Mouse (Mus musculus) left cerebral cortex, adult 6 months (tissue): ENCODE measurements around the gene Itpkc. TPM values are rescaled to one million over a fixed set of nuclear protein-coding genes. Genes with fewer than 3 reads are reported as not detected.

ENCODE experiments used
- long read RNA-seq, 2 experiments: library from polyadenylated mRNA; unstranded; transcript quantifications; one replicate each; pipeline ENCODE4 v2.0.0; 2019 to 2020
- polyA plus RNA-seq: library from polyadenylated mRNA; unstranded; fragments of <200 nt; fragmentation: Nextera tagmentation; gene quantifications from 2 replicates; pipeline ENCODE4 v1.2.3, GENCODE M21; 2021

Itpkc gene
- 0.42 and 1.8 TPM in 2 replicates for polyA plus RNA-seq
- long read RNA-seq, experiment 1, transcript Itpkc-201 (7 exons, 3,247 nt): major isoform, 13 of 17 reads
- long read RNA-seq, experiment 1, partial matches to known transcripts: 3 of 17 reads
- long read RNA-seq, experiment 1, other reads (novel, unspliced or antisense): 1 of 17 reads
- long read RNA-seq, experiment 2, partial matches to known transcripts: 3 of 5 reads
- long read RNA-seq, experiment 2, other reads (novel, unspliced or antisense): 0 of 5 reads

GRCm38 (mm10) chr7:27228281-27228821 lies at the start of gene Itpkc:
Gene Itpkc (minus strand): TSS chr7:27228661.

DNA sequence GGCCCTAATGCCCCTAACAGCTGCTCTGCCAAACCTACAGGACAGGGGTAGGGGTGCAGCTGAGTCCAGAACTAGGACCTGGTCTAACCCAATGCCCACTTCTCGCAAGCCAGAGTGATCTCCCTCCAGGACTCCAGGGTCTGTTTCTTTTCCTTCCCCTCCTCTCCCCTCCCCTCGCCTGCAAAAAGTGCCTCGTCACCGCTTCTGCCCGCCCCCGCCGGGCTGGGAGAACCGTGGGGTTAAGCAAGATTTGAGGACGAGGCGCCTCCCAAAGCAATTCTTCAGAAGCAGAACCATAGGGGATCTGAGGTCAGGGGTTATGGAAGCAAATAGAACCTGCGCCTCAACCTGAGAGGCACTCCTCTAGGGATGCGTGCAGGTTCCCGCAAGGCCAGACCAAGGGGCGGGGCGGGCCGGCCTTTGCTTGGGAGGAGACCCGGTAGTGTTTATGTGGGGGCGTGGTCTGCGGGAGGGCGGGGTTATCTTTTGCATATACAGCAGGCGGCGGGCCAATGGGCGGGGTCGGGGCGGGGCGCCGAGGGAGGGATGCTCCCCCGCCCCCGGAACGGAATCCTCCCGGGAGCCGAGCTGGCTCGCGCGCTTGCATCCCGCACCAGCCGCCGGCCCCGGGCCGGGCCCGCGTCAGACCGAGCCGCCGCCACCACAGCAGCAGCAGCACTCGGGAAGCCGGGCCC lies 29.9 kb upstream of the Itpkc start, which contains the start of gene Numbl:
Gene Numbl (plus strand): TSS at position 229 of the 695 bp plus-strand sequence.

GRCm38 (mm10) chr7:27232781-27233281 lies 4.4 kb upstream of the Itpkc start, which contains the start of gene Coq8b:
Gene Coq8b (plus strand): TSS chr7:27233023.

DNA sequence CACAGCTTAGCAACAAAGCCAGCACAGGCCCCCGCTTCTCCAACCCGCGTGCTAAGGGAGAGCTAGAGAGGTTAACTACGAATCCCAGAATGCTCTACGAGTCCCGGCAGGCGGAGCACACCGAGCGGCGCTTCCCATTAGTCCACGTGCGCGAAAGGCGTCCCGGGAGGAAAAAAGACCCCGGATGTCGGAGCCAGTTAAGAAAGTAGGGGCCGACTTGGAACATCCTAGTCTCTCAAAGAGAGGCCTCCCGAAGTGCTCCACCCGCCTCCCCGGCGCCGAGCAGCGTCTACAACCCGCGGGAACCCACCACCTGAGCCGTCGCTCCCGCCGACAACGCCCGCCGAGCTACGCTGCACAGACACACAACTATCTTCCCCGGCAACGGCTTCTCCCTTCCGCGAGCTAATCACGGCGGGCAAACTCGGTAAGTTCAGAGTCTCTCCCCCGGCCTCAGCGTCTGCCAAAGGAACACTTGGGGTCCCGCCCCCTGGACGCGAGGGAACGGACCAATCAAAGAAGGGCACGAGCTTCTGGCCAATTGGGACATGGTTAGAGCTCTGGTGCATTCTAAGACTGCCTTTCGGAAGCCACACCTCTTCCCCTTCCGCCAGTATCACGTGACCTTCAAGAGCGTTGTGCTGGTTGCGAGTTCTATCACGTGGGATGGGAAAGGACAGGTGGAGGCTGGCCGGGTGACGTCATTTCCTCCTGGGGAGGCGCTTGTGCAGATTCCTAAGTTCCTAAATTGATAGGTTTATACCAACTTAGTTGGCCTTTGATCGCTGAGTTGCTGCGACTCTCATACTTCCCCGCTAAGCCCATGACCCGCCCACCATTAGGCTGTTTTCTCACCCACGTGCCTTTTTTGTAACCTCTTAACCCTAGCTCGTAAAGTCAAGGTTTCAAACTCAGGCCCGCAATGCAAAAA lies 32.5 kb downstream of the Itpkc start, which contains the start of the genes BC024978 and Snrpa:
Gene BC024978 (plus strand): TSS at position 101 of the 931 bp plus-strand sequence.
Gene Snrpa (minus strand): TSS at position 591 of the 931 bp plus-strand sequence.

GRCm38 (mm10) chr7:27180837-27181695 lies 47.4 kb downstream of the Itpkc start, which contains the start of the genes Gm21983 and Mia:
Gene Gm21983 (minus strand): TSS chr7:27181086.
Gene Mia (minus strand): TSS chr7:27181157.

GRCm38 (mm10) chr7:27178324-27179216 lies 49.9 kb downstream of the Itpkc start, which contains the start of gene Rab4b:
Gene Rab4b (minus strand): TSS chr7:27178896.

DNA sequence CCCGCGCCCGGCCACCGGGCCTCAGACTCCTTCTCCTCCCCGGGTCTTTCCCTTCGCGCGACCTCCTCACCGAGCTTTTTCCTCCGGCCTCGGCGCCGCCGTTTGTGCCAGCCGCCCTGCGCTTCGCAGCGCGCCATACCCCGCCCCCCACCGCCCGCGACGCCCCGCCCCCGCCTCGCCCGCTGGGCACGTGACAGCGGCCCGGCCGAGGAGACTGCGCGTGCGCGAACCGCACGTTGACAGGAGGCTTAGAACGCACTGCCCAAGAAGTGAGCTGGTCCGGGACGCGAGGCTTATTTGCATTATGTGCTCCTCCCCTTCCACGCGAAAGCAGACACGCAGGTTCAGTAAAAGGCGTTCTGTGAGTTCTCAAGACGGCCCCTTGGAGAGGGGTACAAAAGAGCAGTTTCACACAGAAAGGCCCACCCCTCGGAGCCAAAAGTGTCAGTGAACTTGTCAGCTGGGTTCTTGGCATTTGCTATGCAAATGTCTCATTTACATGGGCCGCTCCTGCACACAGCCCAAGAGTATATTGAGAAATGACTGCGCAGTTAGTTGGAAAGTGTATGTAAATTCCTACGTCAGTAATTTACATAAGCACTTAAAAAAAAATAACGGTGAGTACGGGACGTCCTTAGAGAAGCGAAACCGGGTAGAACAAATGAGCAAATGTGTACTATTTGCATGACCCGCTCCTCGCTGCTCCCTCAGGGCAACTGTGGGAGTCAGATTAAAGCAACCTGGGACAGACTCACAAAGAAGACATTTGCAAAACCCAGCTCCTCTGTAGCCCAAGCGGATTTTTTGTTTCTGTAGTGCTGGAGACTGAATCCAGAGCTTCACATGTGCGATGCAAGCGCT lies 61.6 kb downstream of the Itpkc start, which contains the start of gene Egln2:
Gene Egln2 (minus strand): TSS at position 189 of the 861 bp plus-strand sequence.

Other genes starting within 250 kb of the Itpkc start
- gene Cyp2a12, start 199.6 kb downstream of the Itpkc start, polyA plus RNA-seq: not detected in 2 replicates
- 0.33 TPM in 1 of 2 replicates, not detected in the other for gene Cyp2f2, start 108.8 kb downstream of the Itpkc start, polyA plus RNA-seq
- gene Cyp2t4, start 74.9 kb downstream of the Itpkc start, polyA plus RNA-seq: not detected in 2 replicates
- gene Egln2, start 61.9 kb downstream of the Itpkc start, polyA plus RNA-seq: 72.0 and 79.6 TPM in 2 replicates
- gene Rab4b, start 49.8 kb downstream of the Itpkc start, polyA plus RNA-seq: 94.7 and 122 TPM in 2 replicates
- gene Gm21983, start 47.6 kb downstream of the Itpkc start, polyA plus RNA-seq: not detected in 2 replicates
- 11.9 and 12.4 TPM in 2 replicates for gene Mia, start 47.5 kb downstream of the Itpkc start, polyA plus RNA-seq
- 5.2 and 6.1 TPM in 2 replicates for gene BC024978, start 32.9 kb downstream of the Itpkc start, polyA plus RNA-seq
- gene Snrpa, start 32.4 kb downstream of the Itpkc start, polyA plus RNA-seq: 137 and 152 TPM in 2 replicates
- 11.5 and 12.7 TPM in 2 replicates for gene Coq8b, start 4.4 kb upstream of the Itpkc start, polyA plus RNA-seq
- 6.7 and 57.8 TPM in 2 replicates for gene Numbl, start 29.8 kb upstream of the Itpkc start, polyA plus RNA-seq
- 6.9 and 14.5 TPM in 2 replicates for gene Ltbp4, start 109.0 kb upstream of the Itpkc start, polyA plus RNA-seq
- gene Shkbp1, start 127.4 kb upstream of the Itpkc start, polyA plus RNA-seq: 2.8 and 4.2 TPM in 2 replicates
- gene Gm20479, start 128.8 kb upstream of the Itpkc start, polyA plus RNA-seq: not detected in 2 replicates
- 2.0 and 12.2 TPM in 2 replicates for gene Sptbn4, start 219.0 kb upstream of the Itpkc start, polyA plus RNA-seq
- gene Blvrb, start 219.3 kb upstream of the Itpkc start, polyA plus RNA-seq: 40.4 and 54.5 TPM in 2 replicates
- gene Sertad3, start 245.1 kb upstream of the Itpkc start, polyA plus RNA-seq: 3.2 and 3.6 TPM in 2 replicates